Mouse (Mus musculus) MEL (cell line): ENCODE measurements at regions not wholly inside any gene's neighbourhood (a gene's known extent, or its start where the extent isn't known, plus 50 kb on each side); places are given as distances from the start of the nearest gene placed in this dataset.

Experiments
- DNase-seq: peaks from one replicate; pipeline ENCODE4 v3.0.0; 2011; ENCODE audit warnings: low read depth, low spot score
- H3K27ac ChIP-seq: 2 replicates; pipeline ENCODE4 v1.5.1; 2012; ENCODE audit warnings: low read depth, mild to moderate bottlenecking, control low read depth, low read length, moderate library complexity; ENCODE audit not compliant: control insufficient read depth
- H3K27me3 ChIP-seq, 2 experiments: fragments of 150-350 bp in 1 of 2; sonication (generic) in 1 of 2; 2 replicates each; pipeline ENCODE4 v1.6.1; 2012; ENCODE audit warnings: low read length in 2 of 2, mild to moderate bottlenecking in 2 of 2, improper control_type of control experiment in 1 of 2, moderate library complexity in 1 of 2; ENCODE audit not compliant: insufficient read depth in 2 of 2, control insufficient read depth in 1 of 2
- H3K36me3 ChIP-seq, 2 experiments: 2 replicates each; pipeline ENCODE4 v1.6.1; 2012 to 2014; ENCODE audit warnings: low read length in 2 of 2, improper control_type of control experiment in 1 of 2, inconsistent platforms in 1 of 2, mild to moderate bottlenecking in 1 of 2; ENCODE audit not compliant: insufficient read depth in 2 of 2, control insufficient read depth in 1 of 2
- H3K4me1 ChIP-seq, 2 experiments: fragments of 150-350 bp in 1 of 2; sonication (generic) in 1 of 2; 2 replicates each; pipeline ENCODE4 v1.6.1; 2012; ENCODE audit warnings: low read length in 2 of 2, improper control_type of control experiment in 1 of 2, mild to moderate bottlenecking in 1 of 2; ENCODE audit not compliant: insufficient read depth in 2 of 2, control insufficient read depth in 1 of 2
- H3K4me3 ChIP-seq, 2 experiments: fragments of 150-350 bp in 1 of 2; sonication (generic) in 1 of 2; 2 replicates each; pipeline ENCODE4 v1.5.1; 2012; ENCODE audit warnings: low read depth in 2 of 2, low read length in 2 of 2, mild to moderate bottlenecking in 2 of 2, moderate library complexity in 2 of 2, control low read depth in 1 of 2, improper control_type of control experiment in 1 of 2; ENCODE audit not compliant: control insufficient read depth in 1 of 2, insufficient read depth in 1 of 2
- H3K79me2 ChIP-seq: 2 replicates; pipeline ENCODE4 v1.6.1; 2012; ENCODE audit warnings: mild to moderate bottlenecking, low read length, moderate library complexity; ENCODE audit not compliant: control insufficient read depth, poor library complexity, insufficient read depth
- H3K9ac ChIP-seq: 2 replicates; pipeline ENCODE4 v1.6.1; 2012; ENCODE audit warnings: low read depth, mild to moderate bottlenecking, control low read depth, low read length, moderate library complexity; ENCODE audit not compliant: control insufficient read depth, poor library complexity, severe bottlenecking
- H3K9me3 ChIP-seq: fragments of 150-350 bp; sonication (generic); replicated peaks from 2 replicates; pipeline ENCODE4 v1.6.1; 2012; ENCODE audit warnings: mild to moderate bottlenecking, low read length, improper control_type of control experiment, moderate library complexity; ENCODE audit not compliant: insufficient read depth
- BHLHE40 ChIP-seq: IDR thresholded peaks from 2 replicates; pipeline ENCODE4 v1.6.1; 2012; ENCODE audit warnings: low read depth, mild to moderate bottlenecking, inconsistent platforms, low read length, improper control_type of control experiment, borderline replicate concordance
- CHD2 ChIP-seq: IDR thresholded peaks from 2 replicates; pipeline ENCODE4 v1.6.1; 2011; ENCODE audit warnings: low read length, improper control_type of control experiment
- CTCF ChIP-seq, 3 experiments: IDR thresholded peaks in 2 of 3; conservative IDR thresholded peaks in 1 of 3; 2 replicates each; pipeline ENCODE4 v1.5.1; 2011 to 2012; ENCODE audit warnings: low read length in 3 of 3, low read depth in 2 of 3, mild to moderate bottlenecking in 2 of 3, improper control_type of control experiment in 1 of 3, inconsistent platforms in 1 of 3, mixed read lengths in 1 of 3, moderate library complexity in 1 of 3; ENCODE audit not compliant: control insufficient read depth in 1 of 3, insufficient read depth in 1 of 3, poor library complexity in 1 of 3, severe bottlenecking in 1 of 3
- E2F4 ChIP-seq: IDR thresholded peaks from 2 replicates; pipeline ENCODE4 v1.6.1; 2011; ENCODE audit warnings: low read depth, low read length, improper control_type of control experiment, borderline replicate concordance
- EP300 ChIP-seq, 2 experiments: IDR thresholded peaks; 2 replicates each; pipeline ENCODE4 v1.6.1; 2011; ENCODE audit warnings: improper control_type of control experiment in 2 of 2, low read length in 2 of 2, low read depth in 1 of 2, mild to moderate bottlenecking in 1 of 2
- ETS1 ChIP-seq: IDR thresholded peaks from 2 replicates; pipeline ENCODE4 v1.6.1; 2012; ENCODE audit warnings: low read depth, mild to moderate bottlenecking, inconsistent platforms, low read length, improper control_type of control experiment, moderate library complexity
- GABPA ChIP-seq: IDR thresholded peaks from 2 replicates; pipeline ENCODE4 v1.6.1; 2012; ENCODE audit warnings: low read depth, mild to moderate bottlenecking, inconsistent platforms, low read length, improper control_type of control experiment, moderate library complexity
- GATA1 ChIP-seq: IDR thresholded peaks from 2 replicates; pipeline ENCODE4 v1.6.1; 2011; ENCODE audit warnings: low read depth, low read length, improper control_type of control experiment
- JUND ChIP-seq: IDR thresholded peaks from 2 replicates; pipeline ENCODE4 v1.6.1; 2011; ENCODE audit warnings: low read depth, mild to moderate bottlenecking, improper control_type of control experiment, low read length
- MEF2A ChIP-seq: IDR thresholded peaks from 2 replicates; pipeline ENCODE4 v1.6.1; 2014; ENCODE audit warnings: low read depth, mild to moderate bottlenecking, inconsistent platforms, low read length, improper control_type of control experiment; ENCODE audit not compliant: poor library complexity, insufficient replicate concordance, severe bottlenecking; ENCODE audit errors: extremely low read depth
- MXI1 ChIP-seq: IDR thresholded peaks from 2 replicates; pipeline ENCODE4 v1.6.1; 2011; ENCODE audit warnings: mild to moderate bottlenecking, low read depth, low read length, improper control_type of control experiment
- MYB ChIP-seq: IDR thresholded peaks from 2 replicates; pipeline ENCODE4 v1.6.1; 2011; ENCODE audit warnings: mild to moderate bottlenecking, low read depth, low read length, improper control_type of control experiment
- MYC ChIP-seq: IDR thresholded peaks from 2 replicates; pipeline ENCODE4 v1.6.1; 2011; ENCODE audit warnings: low read depth, mild to moderate bottlenecking, low read length, improper control_type of control experiment, moderate library complexity
- NELFE ChIP-seq: IDR thresholded peaks from 2 replicates; pipeline ENCODE4 v1.6.1; 2011; ENCODE audit warnings: low read depth, low read length, improper control_type of control experiment
- NRF1 ChIP-seq: IDR thresholded peaks from 2 replicates; pipeline ENCODE4 v1.6.1; 2014; ENCODE audit warnings: low read depth, mild to moderate bottlenecking, inconsistent platforms, low read length, improper control_type of control experiment, moderate library complexity; ENCODE audit not compliant: poor library complexity, insufficient read depth, severe bottlenecking
- POLR2A ChIP-seq, 2 experiments: IDR thresholded peaks; 2 replicates each; pipeline ENCODE4 v1.6.1; 2011 to 2012; ENCODE audit warnings: low read length in 2 of 2, mild to moderate bottlenecking in 2 of 2, control low read depth in 1 of 2, improper control_type of control experiment in 1 of 2, low read depth in 1 of 2, moderate library complexity in 1 of 2; ENCODE audit not compliant: control insufficient read depth in 1 of 2, insufficient read depth in 1 of 2, poor library complexity in 1 of 2
- POLR2AphosphoS2 ChIP-seq: IDR thresholded peaks from 2 replicates; pipeline ENCODE4 v1.6.1; 2011; ENCODE audit warnings: low read length, improper control_type of control experiment
- POLR2AphosphoS5 ChIP-seq: IDR thresholded peaks from 2 replicates; pipeline ENCODE4 v1.6.1; 2012; ENCODE audit warnings: low read depth, borderline replicate concordance, mild to moderate bottlenecking, inconsistent platforms, low read length, moderate library complexity, mixed read lengths
- RAD21 ChIP-seq: IDR thresholded peaks from 2 replicates; pipeline ENCODE4 v1.6.1; 2011; ENCODE audit warnings: mild to moderate bottlenecking, low read depth, low read length, improper control_type of control experiment
- RCOR1 ChIP-seq: IDR thresholded peaks from 2 replicates; pipeline ENCODE4 v1.6.1; 2012; ENCODE audit warnings: low read depth, mild to moderate bottlenecking, inconsistent platforms, low read length, improper control_type of control experiment
- SIN3A ChIP-seq: IDR thresholded peaks from 2 replicates; pipeline ENCODE4 v1.6.1; 2012; ENCODE audit warnings: low read length, improper control_type of control experiment, inconsistent platforms
- SMC3 ChIP-seq: IDR thresholded peaks from 2 replicates; pipeline ENCODE4 v1.6.1; 2011; ENCODE audit warnings: low read depth, low read length, improper control_type of control experiment
- TCF12 ChIP-seq: IDR thresholded peaks from 2 replicates; pipeline ENCODE4 v1.6.1; 2014; ENCODE audit warnings: low read depth, mild to moderate bottlenecking, inconsistent platforms, low read length, improper control_type of control experiment, moderate library complexity
- UBTF ChIP-seq: IDR thresholded peaks from 2 replicates; pipeline ENCODE4 v1.6.1; 2012; ENCODE audit warnings: low read depth, mild to moderate bottlenecking, inconsistent platforms, low read length, improper control_type of control experiment, moderate library complexity, borderline replicate concordance; ENCODE audit not compliant: insufficient read depth
- ZC3H11A ChIP-seq: IDR thresholded peaks from 2 replicates; pipeline ENCODE4 v1.6.1; 2012; ENCODE audit warnings: low read depth, mild to moderate bottlenecking, inconsistent platforms, low read length, improper control_type of control experiment
- ZMIZ1 ChIP-seq: IDR thresholded peaks from 2 replicates; pipeline ENCODE4 v1.6.1; 2012; ENCODE audit warnings: low read depth, mild to moderate bottlenecking, inconsistent platforms, low read length, improper control_type of control experiment, moderate library complexity
- ZNF384 ChIP-seq: IDR thresholded peaks from 2 replicates; pipeline ENCODE4 v1.6.1; 2012; ENCODE audit warnings: low read depth, mild to moderate bottlenecking, inconsistent platforms, low read length, improper control_type of control experiment

GRCm38 (mm10) chr12:8438638-8439037 lies 61.2 kb downstream of the Rhob start:
- Histone ChIP-seq H3K27me3 (no peaks in the 10 kb centered on the region), H3K9me3 (no peaks in the 10 kb centered on the region), H3K79me2 (no peaks in the 10 kb centered on the region), H3K9ac (no peak overlapping the region), H3K36me3 (no peaks in the 10 kb centered on the region), H3K4me3 (no peak overlapping the region), H3K4me1 (no peaks in the 10 kb centered on the region), H3K27ac (no peak overlapping the region)
- no peak for DNase-seq
- TF ChIP-seq SMC3 (no peak), E2F4 (no peak), MYB (no peak), JUND (no peak), ZMIZ1 (no peak), TCF12 (no peak), GABPA (no peak), ZNF384 (no peak), POLR2AphosphoS2 (no peak), ZC3H11A (no peak), UBTF (no peak), MYC (no peak), MXI1 (no peak), RCOR1 (no peak), CTCF (IDR thresholded peaks at IDR 0.05 in 2 of 3, conservative IDR thresholded peaks at IDR 0.05 in 1 of 3; ENCODE audit: control insufficient read depth in 1 of 3, insufficient read depth in 1 of 3, low read depth in 2 of 3, low read length in 3 of 3, poor library complexity in 1 of 3, severe bottlenecking in 1 of 3) (no peak), CHD2 (no peak), RAD21 (no peak), NELFE (no peak)

DNA sequence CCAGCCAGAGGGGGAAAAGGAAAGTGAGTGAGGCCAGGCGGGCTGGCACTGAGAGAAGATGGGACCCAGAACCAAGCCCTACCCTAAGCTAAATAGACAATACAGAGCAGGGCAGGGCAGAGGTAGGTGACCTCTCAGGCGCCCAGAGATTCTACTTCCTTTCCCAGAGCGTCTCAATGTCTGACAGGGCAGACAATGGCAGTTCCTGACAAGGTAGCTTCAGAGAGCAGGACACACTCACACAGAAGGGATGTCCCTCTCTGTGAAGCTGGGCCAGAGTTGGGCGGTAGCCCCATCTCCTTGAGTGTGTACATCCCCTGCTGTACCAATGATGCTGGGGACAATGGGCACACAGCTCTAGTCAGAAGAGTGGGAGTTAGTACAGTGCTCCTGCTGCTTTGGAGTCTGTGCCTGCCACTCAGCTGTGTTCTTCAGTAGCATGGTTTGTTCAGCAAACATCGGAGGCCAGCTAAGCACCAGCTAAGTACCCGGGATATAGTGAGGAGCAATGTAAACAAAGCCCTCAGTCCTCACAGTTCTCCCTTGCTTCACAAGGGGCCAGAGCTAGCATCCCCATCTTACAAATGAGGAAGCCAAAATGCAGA lies 62.7 kb downstream of the Rhob start:
- DNase-seq = no peak
- H3K4me3 ChIP-seq = no peak overlapping the region
- H3K27ac ChIP-seq = no peak overlapping the region
- H3K9me3 ChIP-seq = no peaks in the 10 kb centered on the region
- H3K9ac ChIP-seq = no peak overlapping the region
- H3K27me3 ChIP-seq = no peaks in the 10 kb centered on the region
- no peaks in the 10 kb centered on the region for H3K36me3 ChIP-seq
- H3K79me2 ChIP-seq = no peaks in the 10 kb centered on the region
- H3K4me1 ChIP-seq = no peaks in the 10 kb centered on the region
- TF ChIP-seq GABPA (no peak), NRF1 (no peak), POLR2AphosphoS2 (no peak), ETS1 (no peak), RAD21 (no peak), POLR2AphosphoS5 (no peak), NELFE (no peak), CHD2 (no peak), ZMIZ1 (no peak), GATA1 (no peak), SIN3A (no peak), POLR2A (IDR thresholded peaks at IDR 0.05; ENCODE audit: control insufficient read depth in 1 of 2, insufficient read depth in 1 of 2, low read depth in 1 of 2, low read length in 2 of 2, poor library complexity in 1 of 2) (no peak), JUND (no peak), BHLHE40 (no peak), MEF2A (no peak), EP300 (IDR thresholded peaks at IDR 0.05; ENCODE audit: low read depth in 1 of 2, low read length in 2 of 2) (no peak)
